Mouse (Mus musculus) G1E (cell line): ENCODE results near the gene Jph3. TPM values are rescaled to one million over a fixed set of nuclear protein-coding genes. Genes with fewer than 3 reads are reported as not detected.

Source experiments
- ATAC-seq: 2 replicates; pipeline ENCODE4 v1.8.0; 2016; ENCODE audit warnings: mild to moderate bottlenecking; ENCODE audit not compliant: insufficient number of reproducible peaks, poor library complexity, low FRiP score, severe bottlenecking; ENCODE audit errors: extremely low read depth
- DNase-seq: peaks from one replicate; pipeline ENCODE4 v3.0.0; 2012; ENCODE audit warnings: low spot score
- H3K27me3 ChIP-seq: 2 replicates; pipeline ENCODE4 v1.6.1; 2012; ENCODE audit warnings: mild to moderate bottlenecking, low read length, inconsistent platforms; ENCODE audit not compliant: insufficient read depth
- H3K36me3 ChIP-seq: replicated peaks from 2 replicates; pipeline ENCODE3; 2012; ENCODE audit warnings: mild to moderate bottlenecking, inconsistent platforms
- H3K4me1 ChIP-seq: 2 replicates; pipeline ENCODE4 v1.6.1; 2012; ENCODE audit warnings: low read depth, low read length, inconsistent platforms, mixed read lengths; ENCODE audit not compliant: insufficient read depth
- H3K4me3 ChIP-seq: 2 replicates; pipeline ENCODE4 v1.5.1; 2012; ENCODE audit warnings: low read depth, mild to moderate bottlenecking, inconsistent platforms, low read length, moderate library complexity, mixed read lengths
- H3K9me3 ChIP-seq: replicated peaks from 2 replicates; pipeline ENCODE4 v1.6.1; 2012; ENCODE audit warnings: inconsistent platforms
- CTCF ChIP-seq: IDR thresholded peaks from 2 replicates; pipeline ENCODE4 v1.5.1; 2012; ENCODE audit warnings: low read depth, low read length, inconsistent platforms, mixed read lengths
- GATA1 ChIP-seq: IDR thresholded peaks from 2 replicates; pipeline ENCODE4 v1.6.1; 2012; ENCODE audit warnings: borderline replicate concordance, low read length, inconsistent platforms, mixed read lengths
- GATA2 ChIP-seq: IDR thresholded peaks from 2 replicates; pipeline ENCODE4 v1.6.1; 2012; ENCODE audit warnings: low read depth, low read length, inconsistent platforms, borderline replicate concordance
- POLR2AphosphoS5 ChIP-seq: IDR thresholded peaks from 2 replicates; pipeline ENCODE4 v1.6.1; 2012; ENCODE audit warnings: low read depth, low read length, inconsistent platforms; ENCODE audit not compliant: insufficient replicate concordance
- TAL1 ChIP-seq: conservative IDR thresholded peaks from 2 replicates; pipeline ENCODE4 v1.6.1; 2012; ENCODE audit warnings: low read depth, low read length, inconsistent platforms, mixed read lengths
- polyA plus RNA-seq: library from polyadenylated mRNA; stranded (reverse); fragments of >175 nt; gene quantifications from 2 replicates; pipeline ENCODE4 v1.2.3, GENCODE M21; 2012
- total RNA-seq, 2 experiments: library from RNA; stranded (forward) in 1 of 2; stranded (reverse) in 1 of 2; fragments of 200-1000 nt in 1 of 2; fragments of >200 nt in 1 of 2; fragmentation: Nextera tagmentation in 1 of 2; gene quantifications; 2 replicates each; pipeline ENCODE4 v1.2.3; 2014 to 2017

Jph3 gene
- total and polyA plus RNA-seq, 3 experiments = 3.3 TPM; not detected in 2

GRCm38 (mm10) chr8:121798401-121798800 lies 69.0 kb downstream of the Jph3 start:
- Histone ChIP-seq H3K4me3 (no peak overlapping the region), H3K27me3 (no peaks in the 10 kb centered on the region), H3K9me3 (no peaks in the 10 kb centered on the region), H3K36me3 (peaks cover 89% of the 10 kb centered on the region), H3K4me1 (no peaks in the 10 kb centered on the region)
- DNase-seq (no peak), ATAC-seq (no peak)
- TF ChIP-seq CTCF (no peak), GATA1 (no peak), POLR2AphosphoS5 (no peak), TAL1 (no peak), GATA2 (no peak)

- Histone ChIP-seq H3K9me3 (no peaks in the 10 kb centered on the region), H3K36me3 (peaks cover 92% of the 10 kb centered on the region), H3K4me1 (peaks cover 2% of the 10 kb centered on the region; the same call in 1 of the 2 replicates), H3K4me3 (no peak overlapping the region), H3K27me3 (no peaks in the 10 kb centered on the region)
- DNase-seq (no peak), ATAC-seq (no peak)
- TF ChIP-seq POLR2AphosphoS5 (no peak), GATA2 (no peak), TAL1 (no peak), CTCF (no peak), GATA1 (no peak)
Measured at GRCm38 (mm10) chr8:121804829-121805228, 75.4 kb downstream of the Jph3 start.

- ATAC-seq = no peak
- TF ChIP-seq GATA1 (no peak), CTCF (no peak), GATA2 (no peak), POLR2AphosphoS5 (no peak), TAL1 (no peak)
- no peaks in the 10 kb centered on the region for H3K27me3 ChIP-seq
- H3K4me3 ChIP-seq = no peak overlapping the region
- peaks cover 2% of the 10 kb centered on the region; the same call in 1 of the 2 replicates for H3K4me1 ChIP-seq
- no peaks in the 10 kb centered on the region for H3K9me3 ChIP-seq
- no peak for DNase-seq
- peaks cover 92% of the 10 kb centered on the region for H3K36me3 ChIP-seq
Measured at GRCm38 (mm10) chr8:121806126-121806525, 76.7 kb downstream of the Jph3 start.

- DNase-seq = no peak
- Histone ChIP-seq H3K4me1 (peaks cover 2% of the 10 kb centered on the region; the same call in 1 of the 2 replicates), H3K27me3 (no peaks in the 10 kb centered on the region), H3K9me3 (no peaks in the 10 kb centered on the region), H3K4me3 (no peak overlapping the region), H3K36me3 (peaks cover 94% of the 10 kb centered on the region)
- TF ChIP-seq GATA1 (no peak), TAL1 (no peak), POLR2AphosphoS5 (no peak), GATA2 (no peak), CTCF (no peak)
- no peak for ATAC-seq
Measured at GRCm38 (mm10) chr8:121808032-121808431, 78.6 kb downstream of the Jph3 start.

- DNase-seq (no peak), ATAC-seq (no peak)
- TF ChIP-seq CTCF = no peak
- TF ChIP-seq GATA2 = no peak
- TF ChIP-seq TAL1 = no peak
- no peak for TF ChIP-seq GATA1
- no peak for TF ChIP-seq POLR2AphosphoS5
- Histone ChIP-seq H3K4me3 (no peak overlapping the region), H3K36me3 (peaks cover 94% of the 10 kb centered on the region), H3K4me1 (peaks cover 2% of the 10 kb centered on the region; the same call in 1 of the 2 replicates), H3K27me3 (no peaks in the 10 kb centered on the region), H3K9me3 (no peaks in the 10 kb centered on the region)
Measured at GRCm38 (mm10) chr8:121809524-121810155, 80.2 kb downstream of the Jph3 start.

GRCm38 (mm10) chr8:121811502-121811901 lies 82.1 kb downstream of the Jph3 start:
- ATAC-seq (no peak), DNase-seq (no peak)
- Histone ChIP-seq H3K36me3 (peaks cover 94% of the 10 kb centered on the region), H3K9me3 (no peaks in the 10 kb centered on the region), H3K4me3 (no peak overlapping the region), H3K4me1 (peaks cover 2% of the 10 kb centered on the region; the same call in 1 of the 2 replicates), H3K27me3 (no peaks in the 10 kb centered on the region)
- TF ChIP-seq TAL1 (no peak), GATA2 (no peak), POLR2AphosphoS5 (no peak), GATA1 (no peak), CTCF (no peak)
